ENCODE assay signal across 8 mouse cellular contexts in genomic region chr1:184845111-184846071, GRCm38 (mm10). TPM values are rescaled to one million over a fixed set of nuclear protein-coding genes. Genes with fewer than 3 reads are reported as not detected.
A peak's percentile ranks its signal among the peaks of the same experiment; 100 is the strongest.
DNase-seq lines count a peak whose midpoint lies in the region; ATAC-seq and TF ChIP-seq lines count a peak whose summit lies in the region.

No protein-coding gene starts in this region.

- DNase-seq in G1E (ENCODE audit: low spot score): peak; percentile 89
- peak; percentile 86 to 87 for DNase-seq in cerebellum, adult 18-20 months
- peak; percentile 91 to 93 for DNase-seq in heart, postnatal 36 days
- peak; percentile 82 to 85 for DNase-seq in layer of hippocampus, adult 2 months (ENCODE audit: low spot score in 2 of 2)
- DNase-seq in lung, adult 2 months: peak; percentile 91
- DNase-seq in testis, postnatal 10 days (ENCODE audit: low spot score): peak; percentile 93

- H3K4me3 ChIP-seq in G1E (ENCODE audit: low read depth, low read length): peak overlapping the region; percentile 97
- H3K4me3 ChIP-seq in forebrain, embryonic 16.5 days (replicated peaks; ENCODE audit: low read length): peak overlapping the region; percentile 86
- peak overlapping the region; percentile 93 for H3K4me3 ChIP-seq in layer of hippocampus, adult 2 months
- H3K4me3 ChIP-seq in lung, adult 2 months (replicated peaks; ENCODE audit: extremely low read depth, low read depth, low read length): peak overlapping the region; percentile 95
- peak overlapping the region; percentile 86 for H3K4me3 ChIP-seq in neural tube, embryonic 15.5 days (replicated peaks)

- peak; percentile 90 for ATAC-seq in G1E (ENCODE audit: extremely low read depth, insufficient number of reproducible peaks, low FRiP score, poor library complexity, severe bottlenecking)
- peak; percentile 98 for ATAC-seq in forebrain, embryonic 16.5 days
- ATAC-seq in neural tube, embryonic 15.5 days (ENCODE audit: low FRiP score): peak; percentile 96

- WGBS in forebrain, embryonic 16.5 days: under 1% methylated on average over 67 of the region's 67 CpGs
- under 1% methylated on average over 67 of the region's 67 CpGs for WGBS in lung, adult 2 months
- WGBS in neural tube, embryonic 15.5 days: under 1% methylated on average over 67 of the region's 67 CpGs

- no peak for TF ChIP-seq CTCF in G1E (IDR thresholded peaks at IDR 0.05; ENCODE audit: low read depth, low read length)
- TF ChIP-seq CTCF in layer of hippocampus, adult 2 months (conservative IDR thresholded peaks at IDR 0.05): no peak
- TF ChIP-seq CTCF in lung, adult 2 months (IDR thresholded peaks at IDR 0.05; ENCODE audit: insufficient read depth, low read length): no peak

- intact Hi-C loops in heart, postnatal 36 days (cut with DNase I): loop anchor here (2.0 to 5.0 kb wide), 2 partner anchors 19 to 357 kb away; partner anchors contain the start of gene Rab3gap2

- no peaks in the 10 kb centered on the region for H3K9me3 ChIP-seq in G1E (replicated peaks)
- no peaks in the 10 kb centered on the region for H3K9me3 ChIP-seq in forebrain, embryonic 16.5 days (ENCODE audit: control insufficient read depth, low read length)
- no peaks in the 10 kb centered on the region for H3K9me3 ChIP-seq in neural tube, embryonic 15.5 days (replicated peaks)

- H3K9ac ChIP-seq in forebrain, embryonic 16.5 days (replicated peaks; ENCODE audit: low read depth, low read length): peak overlapping the region; percentile 83
- peak overlapping the region; percentile 78 for H3K9ac ChIP-seq in neural tube, embryonic 15.5 days (replicated peaks)

- H3K4me2 ChIP-seq in forebrain, embryonic 16.5 days (ENCODE audit: low read length): peak overlapping the region; percentile 84
- H3K4me2 ChIP-seq in neural tube, embryonic 15.5 days: peak overlapping the region; percentile 86

- peak overlapping the region; percentile 49; the same call in 1 of the 2 replicates for H3K27ac ChIP-seq in forebrain, embryonic 16.5 days (ENCODE audit: low read length)
- H3K27ac ChIP-seq in layer of hippocampus, adult 2 months: peak overlapping the region; percentile 96
- peak overlapping the region; percentile 78 for H3K27ac ChIP-seq in neural tube, embryonic 15.5 days (replicated peaks)

- TF ChIP-seq POLR2A in lung, adult 2 months (IDR thresholded peaks at IDR 0.05; ENCODE audit: borderline replicate concordance, extremely low read depth, low read depth, low read length): peak; percentile 95

- H3K4me1 ChIP-seq in G1E (ENCODE audit: insufficient read depth, low read depth, low read length): peaks cover 34% of the 10 kb centered on the region
- H3K4me1 ChIP-seq in forebrain, embryonic 16.5 days (replicated peaks; ENCODE audit: control insufficient read depth, insufficient read depth, low read length): peaks cover 17% of the 10 kb centered on the region
- peaks cover 10% of the 10 kb centered on the region for H3K4me1 ChIP-seq in lung, adult 2 months (ENCODE audit: control insufficient read depth, insufficient read depth, low read length)
- H3K4me1 ChIP-seq in neural tube, embryonic 15.5 days: peaks cover 24% of the 10 kb centered on the region

- peaks cover 33% of the 10 kb centered on the region for H3K36me3 ChIP-seq in G1E (replicated peaks)
- no peaks in the 10 kb centered on the region for H3K36me3 ChIP-seq in forebrain, embryonic 16.5 days (ENCODE audit: control insufficient read depth, insufficient read depth)
- H3K36me3 ChIP-seq in neural tube, embryonic 15.5 days: peaks cover 3% of the 10 kb centered on the region; the same call in 1 of the 2 replicates

- H3K27me3 ChIP-seq in G1E (ENCODE audit: insufficient read depth, low read length): no peaks in the 10 kb centered on the region
- H3K27me3 ChIP-seq in forebrain, embryonic 16.5 days (replicated peaks; ENCODE audit: control insufficient read depth, insufficient read depth, low read length): 0 out of 2 replicates have a peak, but pooled peaks cover 2% of the 10 kb centered on the region
- H3K27me3 ChIP-seq in neural tube, embryonic 15.5 days (replicated peaks): peaks cover 20% of the 10 kb centered on the region

RNA-seq across cellular contexts. Expression of gene Marc2, which starts 0.9 kb away (rescaled TPM):
- total RNA-seq in G1E (2014; fragmentation: Nextera tagmentation): 41.9 and 53.5 TPM in 2 replicates
- 39.4 and 39.8 TPM in 2 replicates for total RNA-seq in G1E (2017)
- 62.0 and 75.9 TPM in 2 replicates for polyA plus RNA-seq in G1E (2012)
- 105 and 106 TPM in 2 replicates for polyA plus RNA-seq in forebrain, embryonic 16.5 days (2015; fragmentation: Nextera tagmentation; extraction: Ambion mirVana)
- 100 to 1,000 TPM; 127 to 136 TPM for total RNA-seq in heart, postnatal 36 days (2021)
- total RNA-seq in layer of hippocampus, adult 2 months (2021): 100 to 1,000 TPM; 103 to 120 TPM
- 73.3 and 79.9 TPM in 2 replicates for polyA plus RNA-seq in lung, adult 2 months (2012; rRNA removed)
- 113 and 133 TPM in 2 replicates for polyA plus RNA-seq in neural tube, embryonic 15.5 days (2015; fragmentation: Nextera tagmentation; extraction: Ambion mirVana)

RNA-seq across cellular contexts. Expression of gene Marc1, which starts 34.3 kb away (rescaled TPM):
- total RNA-seq in G1E (2014; fragmentation: Nextera tagmentation) (not detected in 2 replicates), G1E (2017) (not detected in 2 replicates)
- polyA plus RNA-seq in G1E (2012): not detected in 2 replicates
- 0.12 TPM in 1 of 2 replicates, not detected in the other for polyA plus RNA-seq in forebrain, embryonic 16.5 days (2015; fragmentation: Nextera tagmentation; extraction: Ambion mirVana)
- not detected for total RNA-seq in heart, postnatal 36 days (2021)
- under 1 TPM in 1 of 2 experiments, not detected in 1; 0.28 TPM for total RNA-seq in layer of hippocampus, adult 2 months (2021)
- 1.2 and 1.6 TPM in 2 replicates for polyA plus RNA-seq in lung, adult 2 months (2012; rRNA removed)
- polyA plus RNA-seq in neural tube, embryonic 15.5 days (2015; fragmentation: Nextera tagmentation; extraction: Ambion mirVana): 0.36 TPM in 1 of 2 replicates, not detected in the other

RNA-seq across cellular contexts. Expression of gene C130074G19Rik, which starts 37.6 kb away (rescaled TPM):
- not detected in 2 replicates for total RNA-seq in G1E (2014; fragmentation: Nextera tagmentation)
- not detected in 2 replicates for total RNA-seq in G1E (2017)
- polyA plus RNA-seq in G1E (2012): not detected in 2 replicates
- polyA plus RNA-seq in forebrain, embryonic 16.5 days (2015; fragmentation: Nextera tagmentation; extraction: Ambion mirVana): 0.92 and 1.3 TPM in 2 replicates
- 10 to 100 TPM; 18.0 to 19.0 TPM for total RNA-seq in heart, postnatal 36 days (2021)
- total RNA-seq in layer of hippocampus, adult 2 months (2021): 1 to 10 TPM; 7.1 to 8.3 TPM
- 23.9 and 31.7 TPM in 2 replicates for polyA plus RNA-seq in lung, adult 2 months (2012; rRNA removed)
- 1.0 and 1.3 TPM in 2 replicates for polyA plus RNA-seq in neural tube, embryonic 15.5 days (2015; fragmentation: Nextera tagmentation; extraction: Ambion mirVana)

Comparison
In these comparisons a context has a peak if more than half of its experiments do, and no peak if none do; other contexts are left out.
1. Peak in every context shown above with its lines: DNase-seq, ATAC-seq, H3K4me3 ChIP-seq and H3K27ac ChIP-seq.
2. RNA of gene C130074G19Rik, which starts 37.6 kb away (polyA plus RNA-seq): 23.9 to 31.7 TPM in lung, adult 2 months; 0.92 to 1.3 TPM in forebrain, embryonic 16.5 days, 1.0 to 1.3 TPM in neural tube, embryonic 15.5 days and not detected in G1E; every median in the first group is over 10 times any median in the second.